ENCODE assay signal across 17 mouse cellular contexts in genomic region chr17:49869246-49869645, GRCm38 (mm10).
"Had no signal": no experiment of that assay in that cellular context is flagged by ENCODE, and none has a peak within 500 bp of the region (broad histone marks: within the 10 kb centered on the region; RNA-seq: fewer than 3 reads in every experiment).

No protein-coding gene starts in this region.

- DNase-seq: gastrocnemius, adult 2 months; gastrocnemius, postnatal 10 days; gastrocnemius, postnatal 25 days; heart, adult 11 months; heart, adult 2 months; heart, postnatal 14 days; heart, postnatal 36 days; kidney, adult 11 months; kidney, adult 2 months; kidney, adult 9 months; kidney, postnatal 10 days; kidney, postnatal 36 days; layer of hippocampus, adult 9-11 months; layer of hippocampus, postnatal 36 days; left cerebral cortex, postnatal 4 days; liver; liver, embryonic 13.5 days had no signal
